10 mouse cellular contexts compared by ENCODE assay signal in genomic region chr9:13563475-13564414, GRCm38 (mm10).
DNase-seq lines count a peak whose midpoint lies in the region; ATAC-seq lines count a peak whose summit lies in the region.
"Had no signal": no experiment of that assay in that cellular context is flagged by ENCODE, and none has a peak within 500 bp of the region (broad histone marks: within the 10 kb centered on the region; RNA-seq: fewer than 3 reads in every experiment).

No protein-coding gene starts in this region.

- no peaks in the 10 kb centered on the region for H3K36me3 ChIP-seq in hindbrain, embryonic 12.5 days
- H3K36me3 ChIP-seq in hindbrain, embryonic 11.5 days (ENCODE audit: control insufficient read depth, insufficient read depth, low read length) = no peaks in the 10 kb centered on the region
- H3K36me3 ChIP-seq: G1E; neural tube, embryonic 12.5 days had no signal

- H3K4me2 ChIP-seq in hindbrain, embryonic 12.5 days (replicated peaks) = no peak overlapping the region
- H3K4me2 ChIP-seq in hindbrain, embryonic 11.5 days (replicated peaks; ENCODE audit: low read depth, low read length) = no peak overlapping the region
- H3K4me2 ChIP-seq: neural tube, embryonic 12.5 days had no signal

- no peak for ATAC-seq in hindbrain, embryonic 12.5 days (ENCODE audit: low FRiP score)
- no peak for ATAC-seq in hindbrain, embryonic 11.5 days (ENCODE audit: low FRiP score)

- intact Hi-C loops in left cerebral cortex, postnatal 4 days (cut with DNase I) = no loop called here

- no peak overlapping the region for H3K4me3 ChIP-seq in hindbrain, embryonic 12.5 days
- H3K4me3 ChIP-seq in hindbrain, embryonic 11.5 days (ENCODE audit: low read depth, low read length) = no peak overlapping the region
- no peak overlapping the region for H3K4me3 ChIP-seq in brown adipose tissue, adult 24 weeks (ENCODE audit: insufficient read depth, low read depth, low read length)
- H3K4me3 ChIP-seq: neural tube, embryonic 12.5 days had no signal

- peak overlapping the region; percentile 40; the same call in 1 of the 2 replicates for H3K27ac ChIP-seq in hindbrain, embryonic 12.5 days
- H3K27ac ChIP-seq in hindbrain, embryonic 11.5 days (ENCODE audit: low read depth, low read length) = no peak overlapping the region
- 0 out of 2 replicates have a peak overlapping the region, but pooled peaks have one; percentile 17 for H3K27ac ChIP-seq in brown adipose tissue, adult 24 weeks (replicated peaks; ENCODE audit: low read depth, low read length)
- H3K27ac ChIP-seq: neural tube, embryonic 12.5 days had no signal

- no peaks in the 10 kb centered on the region for H3K27me3 ChIP-seq in hindbrain, embryonic 12.5 days
- no peaks in the 10 kb centered on the region for H3K27me3 ChIP-seq in hindbrain, embryonic 11.5 days (ENCODE audit: control insufficient read depth, insufficient read depth, low read length)
- H3K27me3 ChIP-seq: neural tube, embryonic 12.5 days had no signal

- H3K4me1 ChIP-seq in hindbrain, embryonic 12.5 days = peaks cover 27% of the 10 kb centered on the region
- H3K4me1 ChIP-seq in hindbrain, embryonic 11.5 days (replicated peaks; ENCODE audit: control insufficient read depth, insufficient read depth, low read length) = no peaks in the 10 kb centered on the region
- H3K4me1 ChIP-seq in brown adipose tissue, adult 24 weeks (ENCODE audit: control insufficient read depth, insufficient read depth, insufficient read length, low read length) = peaks cover 22% of the 10 kb centered on the region

- no peak for DNase-seq in hindbrain, embryonic 11.5 days (ENCODE audit: low spot score)
- DNase-seq in heart, adult 18-20 months = peak; percentile 61 to 73
- DNase-seq in kidney, adult 8-10 months = peak; percentile 31 to 44
- peak; percentile 90 for DNase-seq in left cerebral cortex, postnatal 4 days
- peak; percentile 69 to 71 for DNase-seq in right cerebral cortex, postnatal 10 days (ENCODE audit: low spot score in 2 of 2)
- no peak for DNase-seq in thymus, postnatal 36 days

- H3K9me3 ChIP-seq in hindbrain, embryonic 12.5 days (replicated peaks) = no peaks in the 10 kb centered on the region
- H3K9me3 ChIP-seq in hindbrain, embryonic 11.5 days (ENCODE audit: control insufficient read depth, low read length) = no peaks in the 10 kb centered on the region
- H3K9me3 ChIP-seq: G1E; neural tube, embryonic 12.5 days had no signal

- 65% methylated on average over 10 of the region's 10 CpGs for WGBS in hindbrain, embryonic 12.5 days
- 80% methylated on average over 10 of the region's 10 CpGs for WGBS in hindbrain, embryonic 11.5 days

- no peak overlapping the region for H3K9ac ChIP-seq in hindbrain, embryonic 12.5 days
- H3K9ac ChIP-seq in hindbrain, embryonic 11.5 days (ENCODE audit: low read depth, low read length) = no peak overlapping the region
- H3K9ac ChIP-seq: neural tube, embryonic 12.5 days had no signal

Comparison
In these comparisons a context has a peak if more than half of its experiments do, and no peak if none do; other contexts are left out.
1. DNase-seq: peak in heart, adult 18-20 months (2 of 2), kidney, adult 8-10 months (2 of 2), left cerebral cortex, postnatal 4 days (single experiment) and right cerebral cortex, postnatal 10 days (2 of 2); none in hindbrain, embryonic 11.5 days (single experiment) and thymus, postnatal 36 days (0 of 2).